Mouse (Mus musculus) heart, adult 9 months (tissue): ENCODE results near the gene Gm10160.
A peak's percentile ranks its signal among the peaks of the same experiment; 100 is the strongest.
"Not testable (repeated sequence)": the region's sequence is repeated elsewhere in the genome, so short reads cannot be mapped to it uniquely, and the experiment has no call there.

Source experiments
- DNase-seq, 2 experiments: peaks; one replicate each; pipeline ENCODE4 v3.0.0; 2022; ENCODE audit warnings: low spot score in 2 of 2

Gene Gm10160

GRCm38 (mm10) chr7:81858236-81858635 is 2.6 kb upstream of the Gm10160 start:
- no peak for DNase-seq

DNA sequence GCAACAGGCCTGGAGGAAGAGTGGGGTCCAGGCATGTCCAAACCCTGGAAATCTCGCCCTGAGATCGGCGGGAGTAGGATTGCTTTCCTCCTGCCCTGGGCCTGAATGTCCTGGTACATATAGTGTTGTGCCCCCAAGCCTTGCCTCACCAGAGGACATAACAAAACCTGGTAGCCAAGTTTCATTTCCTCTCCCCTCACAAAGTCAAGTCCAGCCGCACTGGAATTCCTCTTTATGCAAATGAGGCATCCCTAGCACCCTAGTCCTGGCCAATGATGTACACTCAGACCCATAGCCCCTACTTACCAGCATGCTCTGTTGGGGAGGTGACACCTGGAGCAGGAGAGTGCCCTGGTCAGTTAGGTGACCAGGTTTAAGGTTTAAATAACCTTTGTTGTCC is 627 bp upstream of the Gm10160 start:
- no peak for DNase-seq

GRCm38 (mm10) chr7:81854568-81855307 is 856 bp downstream of the Gm10160 start:
- no peak for DNase-seq

DNA sequence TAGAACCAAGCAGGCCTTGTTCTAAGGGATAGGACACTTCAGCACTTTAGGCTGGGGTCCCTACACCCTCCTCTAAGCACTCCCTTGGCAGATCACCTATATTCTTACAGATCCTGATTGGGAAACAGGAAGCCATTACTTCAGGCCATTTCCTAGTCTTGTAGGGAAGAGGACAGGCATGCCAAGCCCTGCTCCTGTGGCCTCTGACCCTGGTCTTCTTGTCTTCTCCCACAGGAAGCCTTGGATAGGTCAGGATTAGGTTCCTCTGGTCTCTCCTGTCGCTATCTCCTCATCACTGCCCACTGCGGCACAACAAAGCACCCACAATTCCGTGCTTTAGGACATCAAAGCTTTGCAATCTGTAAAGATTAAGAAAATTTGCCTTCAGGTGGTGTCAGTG is 3.9 kb downstream of the Gm10160 start:
- DNase-seq = no peak

DNA sequence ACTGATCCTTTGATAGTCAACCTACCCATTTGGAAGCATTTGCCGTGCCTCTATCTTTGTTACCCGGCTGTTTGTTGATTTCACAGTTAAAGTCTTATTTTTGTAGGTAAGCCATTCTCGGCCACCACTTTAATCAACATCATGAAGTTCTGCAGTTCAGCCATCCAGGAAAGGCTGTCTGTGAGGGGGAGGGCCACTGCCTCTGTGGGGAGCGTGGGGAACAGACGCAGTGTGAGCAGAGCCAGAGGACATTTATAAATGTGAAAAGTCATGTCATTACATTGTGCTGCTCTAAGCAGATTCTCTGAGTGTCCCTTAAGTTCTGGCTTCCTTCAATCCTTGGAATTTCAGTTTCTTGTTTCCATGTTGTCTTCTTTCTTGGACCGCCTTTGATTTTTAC is 5.4 kb downstream of the Gm10160 start:
- no peak for DNase-seq

DNA sequence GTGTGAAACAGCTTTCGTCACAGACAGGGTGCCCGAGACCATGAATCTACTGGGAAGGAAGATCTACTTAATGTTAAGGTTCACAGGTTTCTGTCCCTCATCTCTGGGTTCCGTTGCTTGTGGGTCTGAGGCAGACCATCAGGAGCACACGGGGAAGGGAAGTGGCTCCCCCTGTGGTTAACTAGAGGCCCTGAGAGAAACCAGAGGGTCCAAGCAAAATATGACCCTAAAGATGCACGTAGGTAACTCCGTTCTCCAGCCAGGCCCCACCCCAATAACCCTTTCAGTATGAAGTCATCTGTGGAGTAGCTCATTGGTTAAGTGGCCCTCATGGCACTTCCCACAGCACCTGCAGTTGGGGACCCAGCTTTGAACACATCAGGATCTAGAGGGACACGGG is 6.0 kb downstream of the Gm10160 start:
- DNase-seq = no peak

DNA sequence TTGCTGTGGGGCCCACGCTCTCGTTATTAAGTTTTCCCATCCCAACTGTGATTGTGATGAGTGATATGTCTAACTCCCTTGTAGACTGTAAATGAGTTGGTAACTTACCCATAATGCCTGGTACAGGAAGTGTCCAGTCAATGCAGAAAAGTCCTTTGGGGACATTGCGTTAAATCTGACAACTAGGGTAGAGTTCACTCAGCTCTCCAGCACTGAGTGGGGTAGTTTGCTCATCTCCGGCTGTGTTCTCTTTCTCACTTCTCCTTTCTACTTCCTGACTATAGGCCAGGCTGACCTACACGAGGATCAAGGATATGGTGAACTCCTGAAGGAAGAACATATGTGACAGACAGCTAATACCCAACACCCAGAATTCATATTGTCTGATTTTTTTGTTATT is 6.4 kb downstream of the Gm10160 start:
- peak in 1 of 2 experiments; percentile 52 for DNase-seq

- DNase-seq = no peak
Observed at GRCm38 (mm10) chr7:81847777-81848176, 7.8 kb downstream of the Gm10160 start.

GRCm38 (mm10) chr7:81847010-81847409 is 8.6 kb downstream of the Gm10160 start:
- DNase-seq = no peak

DNA sequence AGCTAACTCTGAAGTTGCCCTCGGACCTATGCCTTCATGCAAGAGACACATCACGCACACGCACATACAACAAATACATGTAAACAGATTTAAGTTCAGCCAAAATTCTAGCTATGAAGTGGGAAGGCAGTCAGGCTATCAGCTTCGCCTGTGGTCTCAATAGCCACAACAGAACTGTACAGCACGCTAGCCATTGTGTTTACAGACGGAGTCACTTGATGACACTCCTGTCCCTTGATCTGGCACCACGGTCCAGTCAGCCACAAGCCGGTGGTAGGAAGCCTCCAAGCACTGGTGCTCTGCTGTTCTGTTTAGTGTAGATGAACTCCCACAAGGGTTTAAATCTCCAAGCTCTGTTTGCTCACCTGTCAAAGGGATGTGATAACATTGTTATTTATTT is 9.6 kb downstream of the Gm10160 start:
- no peak for DNase-seq

DNA sequence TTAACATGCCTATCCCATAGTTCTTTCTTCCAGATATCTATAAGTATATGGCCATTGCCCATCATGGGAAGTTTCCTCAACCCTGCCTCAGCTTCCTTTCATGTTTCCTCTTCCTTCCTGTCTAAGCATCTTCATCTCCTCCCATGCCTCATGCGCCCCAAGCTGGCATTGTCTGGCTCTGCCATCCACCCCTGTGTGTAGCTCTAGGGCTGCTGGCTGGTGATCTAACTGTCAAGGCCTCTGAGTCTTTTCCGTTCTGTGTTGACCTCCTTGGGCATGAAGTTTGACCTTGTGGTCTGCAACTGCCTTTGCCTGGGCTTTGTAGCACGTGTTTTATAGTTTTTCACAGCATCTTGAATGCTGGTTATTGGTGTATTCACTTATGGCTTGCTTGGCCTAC is 10.3 kb downstream of the Gm10160 start:
- no peak for DNase-seq

DNA sequence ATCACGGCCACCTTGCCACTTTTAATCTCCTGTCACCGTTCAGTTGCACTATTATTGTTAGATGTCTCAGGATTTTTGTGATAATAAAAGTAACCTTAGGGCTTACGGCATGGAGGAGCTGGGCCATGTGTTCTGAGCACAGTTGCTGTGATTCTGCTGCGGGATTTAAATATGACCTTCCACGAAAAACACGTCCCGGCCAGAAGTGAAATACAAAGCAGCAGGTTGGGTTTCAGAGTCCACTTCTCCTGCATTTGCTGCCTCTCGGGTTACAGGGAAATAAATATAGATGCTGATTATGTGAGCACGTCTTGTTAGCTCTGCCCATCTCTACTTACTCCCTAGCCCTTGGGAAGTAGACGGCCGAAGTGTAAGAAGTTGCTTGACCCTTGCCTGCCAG is 10.8 kb downstream of the Gm10160 start:
- DNase-seq = no peak

GRCm38 (mm10) chr7:81843903-81844302 is 11.7 kb downstream of the Gm10160 start:
- DNase-seq = no peak

GRCm38 (mm10) chr7:81842998-81843397 is 12.6 kb downstream of the Gm10160 start:
- no peak for DNase-seq

- DNase-seq = no peak
Observed at GRCm38 (mm10) chr7:81842141-81842540, 13.5 kb downstream of the Gm10160 start.

- peak; percentile 61 to 62 for DNase-seq
Observed at GRCm38 (mm10) chr7:81841439-81841838, 14.2 kb downstream of the Gm10160 start.

GRCm38 (mm10) chr7:81840661-81841181 is 14.9 kb downstream of the Gm10160 start:
- DNase-seq = no peak

- no peak for DNase-seq
Observed at GRCm38 (mm10) chr7:81839746-81840145, 15.8 kb downstream of the Gm10160 start.

GRCm38 (mm10) chr7:81837771-81838170 is 17.8 kb downstream of the Gm10160 start:
- DNase-seq = not testable (repeated sequence)

GRCm38 (mm10) chr7:81835430-81835829 is 20.2 kb downstream of the Gm10160 start:
- no peak for DNase-seq

GRCm38 (mm10) chr7:81834847-81835246 is 20.7 kb downstream of the Gm10160 start:
- DNase-seq = no peak

DNA sequence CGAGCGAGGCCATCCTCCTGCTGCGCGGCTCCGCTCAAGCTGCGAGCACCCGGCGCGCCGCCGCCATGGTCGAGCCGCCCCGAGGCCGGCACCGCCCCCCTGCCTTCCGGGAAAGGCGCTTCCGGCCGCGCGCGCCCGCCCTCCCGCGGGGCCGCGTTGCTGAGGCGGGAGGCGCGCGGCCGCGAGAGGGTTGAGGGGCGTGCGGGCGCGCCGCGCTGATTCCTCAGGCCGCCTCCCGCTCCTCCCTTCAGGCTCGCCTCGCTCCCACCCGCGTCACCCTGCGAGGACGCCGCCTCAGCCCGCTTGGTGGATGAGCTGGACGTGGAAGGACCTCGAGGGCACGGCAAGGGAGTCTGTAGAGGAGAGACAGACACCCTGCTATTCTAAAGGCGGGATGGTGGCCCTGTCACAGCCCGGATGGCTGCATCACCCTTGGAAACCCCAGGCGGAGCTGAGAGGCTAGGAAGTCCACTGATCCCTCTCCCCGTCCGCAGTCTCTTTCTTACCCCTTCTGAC is 26.2 kb downstream of the Gm10160 start, which contains the start of gene Btbd1:
TSS of gene Btbd1 (minus strand) at position 53 of the 516 bp plus-strand sequence.
- DNase-seq = peak; percentile 87 to 93

DNA sequence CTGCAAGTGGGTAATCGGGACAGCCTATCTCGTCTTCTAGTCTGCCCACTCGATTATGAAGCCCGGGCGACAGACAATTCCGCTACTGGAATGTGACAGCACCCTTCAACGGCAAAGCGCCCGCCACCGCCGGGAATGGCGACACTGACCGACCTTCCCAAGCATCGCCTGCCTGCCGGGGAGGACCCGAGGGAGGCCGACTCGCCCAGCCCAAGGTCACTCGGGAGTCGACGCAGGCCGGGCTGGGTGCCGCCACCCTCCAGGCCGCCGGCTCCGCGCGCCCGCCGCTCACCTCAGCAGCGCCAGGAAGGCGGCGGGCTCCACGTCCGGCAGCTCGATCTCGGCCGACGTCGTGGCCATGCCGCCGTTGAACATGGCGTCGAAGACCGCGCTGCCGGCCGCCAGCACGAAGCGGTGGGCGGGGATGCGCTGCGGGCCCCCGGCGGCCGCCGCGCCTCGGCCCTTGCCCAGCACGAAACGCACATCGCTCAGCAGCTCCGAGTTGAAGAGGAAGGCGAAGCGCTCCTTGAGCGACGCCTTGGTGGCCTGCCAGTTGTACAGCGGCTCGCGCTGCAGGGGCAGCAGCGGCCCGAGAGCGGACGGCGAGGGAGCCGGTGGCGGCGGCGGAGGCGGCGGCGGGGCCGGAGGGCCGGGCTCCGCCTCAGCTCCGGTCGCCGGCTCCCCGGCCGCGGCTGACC is 26.8 kb downstream of the Gm10160 start:
- DNase-seq = peak; percentile 46 to 54
